Mouse (Mus musculus) embryo, embryonic 10 days (tissue): Measurements from ENCODE around the gene Fosb.

Experiments
- DNase-seq: peaks from one replicate; pipeline ENCODE4 v3.0.0-alpha.2; 2015; ENCODE audit warnings: low spot score

Fosb gene

GRCm38 (mm10) chr7:19306819-19307738 is 2.8 kb downstream of the Fosb start:
- DNase-seq, result no peak

DNA sequence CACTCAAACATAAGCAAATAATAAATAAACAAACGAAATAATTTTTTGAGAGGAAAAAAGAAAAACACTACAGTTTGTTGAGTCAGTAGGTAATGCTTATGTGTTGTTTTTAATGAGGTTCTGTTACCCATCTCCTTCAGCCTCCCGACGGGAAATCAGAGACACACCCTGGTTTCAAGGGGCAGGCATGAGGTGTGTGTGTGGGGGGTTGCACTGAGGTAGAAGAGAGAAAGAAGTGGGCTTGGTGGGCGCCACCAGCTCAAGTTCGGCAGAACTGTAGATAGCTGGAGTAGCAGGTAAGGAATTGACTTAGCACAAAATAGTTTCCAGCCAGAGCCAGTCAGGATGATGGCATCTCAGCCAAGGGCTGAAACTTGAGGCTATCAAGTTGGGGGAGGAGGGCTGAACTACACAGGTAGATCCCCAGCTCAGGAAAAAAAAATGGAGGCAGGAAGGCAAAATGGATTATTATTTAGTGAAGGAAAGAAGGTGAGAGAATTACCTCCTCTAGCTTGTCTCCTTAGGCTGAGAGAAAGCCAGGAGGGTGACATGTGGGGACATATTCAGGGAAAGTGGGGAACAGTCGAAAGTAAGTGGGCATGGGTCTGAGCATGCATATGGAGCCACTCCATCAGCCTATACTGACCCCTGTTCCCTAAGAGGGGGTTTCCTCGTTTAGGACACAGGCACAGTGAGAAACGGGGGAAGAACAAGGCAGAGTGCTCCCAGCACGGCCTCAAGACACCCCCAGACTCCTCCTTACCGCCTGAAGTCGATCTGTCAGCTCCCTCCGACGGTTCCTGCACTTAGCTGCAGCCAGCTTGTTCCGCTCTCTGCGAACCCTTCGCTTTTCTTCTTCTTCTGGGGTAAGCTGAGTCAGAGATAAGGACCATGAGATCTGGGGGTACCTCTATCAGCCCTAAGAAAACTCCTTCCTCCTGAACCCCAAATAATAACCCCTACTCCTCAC is 3.8 kb downstream of the Fosb start:
- DNase-seq, result no peak

GRCm38 (mm10) chr7:19305413-19305735 is 4.5 kb downstream of the Fosb start:
- no peak for DNase-seq

DNA sequence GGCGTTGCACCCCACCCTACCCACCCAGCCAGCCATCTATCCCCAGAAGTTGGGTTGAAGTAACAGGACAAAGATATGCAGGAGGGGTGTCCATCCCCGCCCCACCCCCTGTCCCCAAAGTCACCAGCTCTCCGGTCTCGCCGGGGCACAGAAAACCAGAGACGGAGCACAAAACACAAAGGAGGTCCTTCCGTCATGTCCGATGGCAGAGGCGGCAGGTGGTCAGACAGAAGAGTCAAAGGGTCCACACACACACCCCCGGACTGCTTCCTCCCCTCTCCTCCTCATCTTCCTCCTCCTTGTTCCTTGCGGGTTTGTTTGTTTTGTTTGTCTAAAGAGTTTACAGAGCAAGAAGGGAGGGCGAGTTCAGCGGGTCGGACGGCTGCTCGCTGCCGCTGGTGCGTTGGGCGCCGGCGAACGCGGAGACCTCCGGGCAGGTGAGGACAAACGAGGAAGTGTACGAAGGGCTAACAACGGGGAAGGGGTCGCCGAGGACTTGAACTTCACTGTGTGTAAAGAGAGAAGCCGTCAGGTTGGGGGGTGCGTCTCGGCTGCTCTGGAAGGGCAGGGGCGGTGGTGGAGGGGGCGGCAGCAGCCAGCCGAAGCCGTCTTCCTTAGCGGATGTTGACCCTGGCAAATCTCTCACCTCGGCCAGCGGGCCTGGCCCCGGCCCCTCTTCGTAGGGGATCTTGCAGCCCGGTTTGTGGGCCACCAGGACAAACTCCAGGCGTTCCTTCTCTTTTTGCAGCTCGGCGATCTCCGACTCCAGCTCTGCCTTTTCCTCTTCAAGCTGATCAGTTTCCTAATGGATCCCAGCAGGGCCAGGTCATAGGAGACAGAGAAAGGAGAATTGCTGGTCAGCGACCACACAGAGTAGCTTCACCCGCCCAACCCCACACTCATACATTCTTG is 5.1 kb downstream of the Fosb start:
- no peak for DNase-seq

GRCm38 (mm10) chr7:19303770-19304169 is 6.1 kb downstream of the Fosb start:
- peak; percentile 85 for DNase-seq

DNA sequence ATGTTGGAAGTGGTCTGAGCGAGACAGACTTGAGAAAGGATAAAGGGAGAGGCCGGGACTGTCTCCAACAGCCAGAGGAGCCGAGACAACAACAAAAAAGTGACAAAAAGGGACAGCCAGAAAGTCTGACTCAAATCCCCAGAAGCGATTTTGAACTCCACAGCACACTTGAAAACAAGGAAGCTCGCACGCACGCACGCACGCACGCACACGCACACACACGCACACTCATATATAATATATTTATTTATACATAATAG is 6.9 kb downstream of the Fosb start:
- no peak for DNase-seq

DNA sequence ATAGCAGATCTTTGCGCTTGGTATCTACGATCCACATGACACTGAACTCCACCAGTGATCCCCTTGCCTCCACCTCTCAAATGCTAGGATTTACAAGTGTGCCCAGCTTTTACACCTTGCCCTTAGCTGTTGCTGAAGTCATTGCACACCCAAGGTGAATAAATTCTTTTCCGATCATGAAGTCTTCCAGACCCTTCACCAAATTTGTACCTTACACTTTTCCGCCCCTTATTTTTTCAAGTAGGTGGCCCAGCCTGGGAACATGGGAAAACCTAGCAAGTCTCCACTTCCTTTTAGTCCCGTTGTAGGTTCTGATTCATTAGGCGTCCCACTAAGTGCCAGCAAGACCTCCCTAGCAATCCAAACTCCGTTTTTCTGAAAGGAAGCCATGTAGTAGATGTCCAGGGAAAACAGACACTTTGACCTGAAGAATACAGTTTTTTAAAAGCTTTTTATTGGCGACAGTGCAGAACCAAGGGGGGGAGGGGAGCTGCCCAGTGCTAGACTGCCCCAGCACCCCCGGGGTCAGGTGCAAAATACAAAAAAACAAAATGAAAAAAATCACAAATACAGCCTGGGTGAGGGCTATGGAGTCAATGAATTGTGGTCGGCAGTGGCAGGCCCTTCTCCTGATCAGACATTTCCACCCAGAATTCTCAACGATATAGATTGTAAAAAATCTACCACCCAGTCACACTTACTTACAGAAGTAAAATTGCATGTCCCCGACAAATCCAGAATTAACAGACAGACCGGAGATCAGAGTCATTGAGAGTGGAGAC is 7.4 kb downstream of the Fosb start:
- DNase-seq, result no peak

DNA sequence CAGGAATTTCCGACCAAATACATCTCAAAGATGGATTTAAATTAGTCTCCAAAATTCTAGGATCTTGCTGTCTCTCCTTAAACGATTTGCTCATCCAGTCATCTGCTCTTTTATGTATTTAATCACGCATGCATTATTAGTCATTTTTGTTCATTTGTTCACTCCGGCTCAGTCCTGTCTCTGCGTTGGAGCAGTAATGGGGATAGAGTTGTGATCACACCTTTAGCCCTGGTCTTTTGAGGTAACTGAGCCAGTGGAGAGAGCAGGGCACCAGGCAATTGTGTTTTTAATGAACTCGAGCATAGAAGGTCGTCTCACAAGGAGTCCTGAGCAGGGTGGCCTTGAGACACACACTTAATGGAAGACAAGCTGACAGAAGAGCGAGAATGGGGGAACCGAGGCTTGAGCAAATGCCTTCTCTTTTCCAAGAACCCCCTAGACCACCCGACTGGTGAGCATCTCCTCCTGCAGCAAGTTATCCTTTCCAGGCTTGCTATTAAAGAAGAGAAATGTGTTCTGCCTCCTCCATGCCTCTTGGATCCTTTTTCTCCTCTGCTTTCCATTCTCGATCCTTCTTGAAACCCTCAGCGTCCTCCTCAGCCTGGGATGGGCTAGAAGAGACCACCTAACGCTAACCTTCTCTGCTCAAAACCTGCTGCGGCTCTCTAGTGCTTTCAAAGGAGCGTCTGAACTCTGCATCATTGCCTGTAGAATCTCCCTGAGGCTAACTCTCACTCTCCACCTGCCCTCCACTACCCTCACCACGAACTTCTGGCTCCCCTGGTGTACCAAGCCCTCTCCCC is 8.2 kb downstream of the Fosb start:
- no peak for DNase-seq

GRCm38 (mm10) chr7:19300501-19301421 is 9.1 kb downstream of the Fosb start:
- peak; percentile 91 for DNase-seq

DNA sequence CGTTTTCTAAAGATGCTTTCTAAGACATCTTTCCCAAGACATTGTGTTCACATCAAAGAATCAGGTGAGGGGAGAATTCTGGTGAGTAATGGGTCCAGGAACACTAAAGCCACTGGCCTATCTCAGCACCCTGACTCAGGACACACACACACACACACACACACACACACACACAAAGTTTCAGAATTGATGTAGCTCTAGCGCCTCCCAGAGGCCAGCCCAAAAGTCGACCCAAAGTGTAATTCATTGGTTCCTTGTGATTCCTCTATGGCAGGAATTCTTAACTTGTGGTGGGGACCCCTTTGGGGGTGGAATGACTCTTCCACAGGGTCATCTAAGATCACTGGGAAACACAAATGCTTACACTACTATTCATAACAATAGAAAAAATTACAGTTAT is 10.7 kb downstream of the Fosb start:
- DNase-seq, result peak; percentile 47

DNA sequence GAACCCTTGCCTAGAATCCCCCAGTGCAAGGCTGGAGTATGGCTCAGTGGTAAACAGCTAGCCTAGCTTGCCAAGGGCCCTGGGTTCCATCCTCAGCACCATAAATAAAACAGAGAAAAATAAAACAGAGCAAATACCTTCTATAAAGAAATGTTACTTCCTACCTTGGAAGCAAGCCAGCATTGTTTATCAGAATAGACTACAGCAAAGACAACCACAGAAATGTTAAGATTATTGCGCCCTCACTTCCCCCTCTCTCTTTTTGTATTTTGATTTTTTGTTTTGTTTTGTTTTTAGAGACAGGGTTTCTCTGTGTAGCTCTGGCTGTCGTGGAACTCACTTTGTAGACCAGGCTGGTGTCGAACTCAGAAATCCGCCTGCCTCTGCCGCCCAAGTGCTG is 12.1 kb downstream of the Fosb start:
- DNase-seq, result no peak

- no peak for DNase-seq
Observed at GRCm38 (mm10) chr7:19297034-19297433, 12.8 kb downstream of the Fosb start.

- peak; percentile 97 for DNase-seq
Observed at GRCm38 (mm10) chr7:19295503-19296185, 14.2 kb downstream of the Fosb start.

GRCm38 (mm10) chr7:19290969-19291596 is 18.8 kb downstream of the Fosb start:
- peak; percentile 50 for DNase-seq

GRCm38 (mm10) chr7:19284763-19285162 is 25.1 kb downstream of the Fosb start:
- peak; percentile 81 for DNase-seq

- no peak for DNase-seq
Observed at GRCm38 (mm10) chr7:19283406-19283804, 26.4 kb downstream of the Fosb start.

DNA sequence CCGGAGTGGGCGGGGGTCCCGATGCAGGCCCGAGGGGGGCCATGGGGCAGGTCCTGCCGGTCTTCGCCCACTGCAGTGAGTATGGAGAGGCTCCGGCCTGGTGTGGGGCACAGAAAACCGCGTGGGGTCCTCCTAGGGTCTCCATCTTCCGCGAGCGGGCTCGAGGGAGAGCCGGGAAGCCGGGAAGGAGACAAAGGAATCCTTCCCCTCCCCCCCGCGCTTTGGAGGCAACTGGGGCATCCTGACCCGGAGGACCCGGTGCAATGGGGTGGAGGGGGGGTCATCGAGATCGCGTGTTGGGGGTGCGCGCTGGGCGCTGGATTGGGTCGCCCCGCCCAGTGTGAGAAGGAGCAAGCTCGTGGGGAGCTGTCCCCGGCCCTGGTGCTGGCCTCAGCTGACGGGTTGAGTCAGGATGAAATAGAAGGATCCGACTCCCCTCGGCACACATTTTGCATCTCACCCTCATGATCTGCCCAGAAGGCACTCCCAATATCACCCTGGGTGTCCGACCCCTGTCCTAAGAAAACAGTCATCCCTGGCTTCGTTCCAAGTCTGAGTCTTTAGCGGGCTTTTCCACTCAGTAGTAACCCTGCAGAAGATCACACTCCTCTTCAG is 27.0 kb downstream of the Fosb start:
- peak; percentile 71 for DNase-seq

- DNase-seq, result peak; percentile 83
Observed at GRCm38 (mm10) chr7:19282385-19282784, 27.5 kb downstream of the Fosb start, which contains the start of gene Rtn2. Gene Rtn2, plus strand, starts transcription at chr7:19282624.
